Mouse (Mus musculus) adrenal gland, postnatal 25 days (tissue): ENCODE results near the gene Gsdma2. TPM values are rescaled to one million over a fixed set of nuclear protein-coding genes. Genes with fewer than 3 reads are reported as not detected.
"Not testable (repeated sequence)": the region's sequence is repeated elsewhere in the genome, so short reads cannot be mapped to it uniquely, and the experiment has no call there.

ENCODE experiments used
- DNase-seq: peaks from one replicate; pipeline ENCODE4 v3.0.0; 2021; ENCODE audit warnings: mixed read lengths
- total RNA-seq: library from RNA; stranded (reverse); gene quantifications from 2 replicates; pipeline ENCODE4 v1.2.3, GENCODE M21; 2021

The Gsdma2 gene
- total RNA-seq, 1 experiment from 2014 or later: 0.88 TPM

DNA sequence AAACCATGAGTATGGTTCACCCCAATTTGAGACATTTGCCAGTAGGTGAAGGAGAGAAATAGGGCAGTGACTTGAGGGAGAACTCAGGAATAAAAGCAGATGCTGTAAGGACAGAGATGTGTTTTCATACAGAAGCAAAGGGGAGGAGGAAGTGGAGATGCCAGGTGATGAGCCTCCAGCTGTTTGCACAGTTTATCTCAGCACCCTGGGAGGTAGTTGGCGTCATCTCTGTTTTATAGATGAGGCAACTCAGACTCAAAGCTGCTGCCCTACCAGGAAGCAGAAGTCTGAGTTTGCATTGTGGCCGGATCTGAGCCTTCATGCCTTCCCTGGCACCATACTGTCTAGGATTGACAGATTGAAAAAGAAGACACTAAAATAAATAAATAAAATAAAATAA is 22.4 kb downstream of the Gsdma2 start:
- no peak for DNase-seq

GRCm38 (mm10) chr11:98671284-98671815 is 24.8 kb downstream of the Gsdma2 start:
- DNase-seq: no peak

DNA sequence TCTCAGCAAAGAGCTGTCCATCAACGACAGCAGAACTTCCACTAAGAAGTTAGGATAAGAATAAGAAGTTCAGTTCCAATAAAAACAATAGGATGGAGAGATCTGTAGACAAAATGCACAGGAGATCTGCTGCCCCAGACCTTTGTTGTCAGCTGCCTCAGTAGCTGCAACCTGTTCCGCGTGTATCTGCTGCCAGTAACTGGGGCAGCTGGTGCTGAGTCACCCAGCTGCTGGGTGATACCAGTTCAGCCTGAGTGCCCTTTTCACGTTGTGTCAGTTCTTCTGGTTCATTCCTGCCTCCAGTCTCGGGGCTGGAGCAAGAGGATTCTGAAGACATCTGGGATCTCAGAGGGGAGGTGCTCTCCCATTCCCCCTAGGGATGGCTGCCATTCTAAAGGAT is 25.3 kb downstream of the Gsdma2 start:
- DNase-seq: peak; percentile 11

DNA sequence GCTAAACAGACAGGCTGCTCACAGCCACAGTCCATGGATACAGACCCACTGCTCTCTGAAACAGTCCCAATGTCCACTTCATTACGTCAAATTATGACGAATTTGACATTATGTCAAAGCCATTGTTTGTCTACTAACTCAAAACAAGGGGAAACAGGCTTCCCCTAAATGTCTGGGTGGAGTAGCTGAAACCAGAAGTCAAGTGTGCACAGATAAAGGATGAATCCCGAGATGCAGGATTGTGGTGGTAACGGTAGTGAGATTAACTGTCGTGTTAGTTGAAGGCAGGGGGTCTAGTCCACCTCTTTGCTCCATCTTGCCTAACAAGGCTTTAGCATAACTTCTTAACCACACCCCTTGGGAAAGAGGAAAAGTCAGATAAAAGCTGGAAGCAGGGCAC is 25.9 kb downstream of the Gsdma2 start:
- DNase-seq: no peak

DNA sequence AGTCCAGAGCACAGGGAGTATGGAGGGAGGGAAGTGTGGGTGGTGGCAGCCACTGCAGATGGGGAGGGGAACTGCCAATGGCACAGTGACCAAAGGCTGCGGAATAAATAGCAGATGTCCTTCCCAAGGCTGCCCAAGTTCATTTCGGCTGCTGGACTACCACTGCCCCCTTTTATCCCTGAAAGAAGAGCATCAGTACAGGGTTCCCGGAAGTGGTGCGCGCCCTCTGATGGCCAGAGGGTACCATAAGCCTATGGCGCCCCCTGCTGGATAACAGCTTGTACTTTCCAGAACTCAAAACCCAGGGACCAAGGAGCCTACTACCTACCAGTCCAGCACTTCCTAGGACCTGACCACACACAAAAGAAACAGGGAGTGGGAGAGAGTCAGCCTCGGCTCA is 26.6 kb downstream of the Gsdma2 start:
- DNase-seq: peak; percentile 57

DNA sequence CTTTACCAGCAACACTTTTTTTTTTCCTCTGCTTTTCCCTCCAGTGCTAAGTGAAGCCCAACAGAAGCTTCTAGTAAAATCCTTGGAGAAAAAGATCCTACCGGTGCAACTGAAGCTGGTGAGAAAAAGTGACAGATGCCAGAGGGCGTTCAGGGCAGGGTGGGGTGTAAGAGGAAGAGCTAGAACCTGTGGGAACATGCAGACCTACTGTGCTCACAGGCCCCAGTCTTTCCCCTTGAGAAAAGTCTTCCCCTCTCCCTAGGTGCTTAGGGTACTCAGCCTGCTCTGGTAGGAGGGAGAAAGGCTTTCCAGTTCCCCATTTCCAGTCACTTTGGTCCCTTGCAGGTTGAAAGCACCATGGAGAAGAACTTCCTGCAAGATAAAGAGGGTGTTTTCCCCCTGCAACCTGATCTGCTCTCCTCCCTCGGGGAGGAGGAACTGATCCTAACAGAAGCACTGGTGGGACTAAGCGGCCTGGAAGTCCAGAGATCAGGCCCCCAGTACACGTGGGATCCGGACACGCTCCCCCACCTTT is 29.3 kb downstream of the Gsdma2 start:
- no peak for DNase-seq

DNA sequence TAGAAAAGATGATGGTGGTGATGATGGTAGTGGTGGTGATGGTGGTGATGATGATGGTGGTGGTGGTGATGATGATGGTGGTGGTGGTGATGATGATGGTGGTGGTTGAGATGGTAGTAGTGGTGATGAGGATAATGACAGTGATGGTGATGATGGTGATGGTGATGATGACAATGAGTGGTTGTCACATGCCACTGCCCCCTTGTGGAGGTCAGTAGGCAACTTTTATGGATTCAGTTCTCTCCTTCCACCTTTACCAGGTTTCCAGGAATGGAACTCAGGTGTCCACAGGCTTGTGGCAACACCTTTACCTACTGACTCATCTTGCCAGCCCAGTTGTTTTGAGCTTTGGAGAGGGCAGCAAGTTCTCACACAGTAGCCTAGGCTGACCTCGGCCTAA is 33.5 kb downstream of the Gsdma2 start:
- no peak for DNase-seq

DNA sequence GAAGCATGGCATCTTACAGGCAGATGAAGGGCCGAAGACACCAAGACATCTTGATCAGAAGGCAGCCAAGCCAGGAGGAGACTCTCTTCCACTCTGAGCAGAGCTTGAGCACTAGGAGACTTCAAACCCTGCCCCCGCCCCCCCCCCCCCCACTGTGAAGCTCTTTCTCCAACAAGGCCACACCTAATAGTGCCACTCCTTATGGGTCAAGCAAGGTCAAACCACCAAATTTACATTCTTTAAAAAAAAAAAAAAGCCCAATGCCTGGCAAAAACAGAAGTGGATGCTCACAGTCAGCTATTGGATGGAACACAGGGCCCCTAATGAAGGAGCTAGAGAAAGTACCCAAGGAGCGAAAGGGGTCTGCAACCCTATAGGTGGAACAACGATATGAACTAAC is 34.0 kb downstream of the Gsdma2 start:
- not testable (repeated sequence) for DNase-seq

DNA sequence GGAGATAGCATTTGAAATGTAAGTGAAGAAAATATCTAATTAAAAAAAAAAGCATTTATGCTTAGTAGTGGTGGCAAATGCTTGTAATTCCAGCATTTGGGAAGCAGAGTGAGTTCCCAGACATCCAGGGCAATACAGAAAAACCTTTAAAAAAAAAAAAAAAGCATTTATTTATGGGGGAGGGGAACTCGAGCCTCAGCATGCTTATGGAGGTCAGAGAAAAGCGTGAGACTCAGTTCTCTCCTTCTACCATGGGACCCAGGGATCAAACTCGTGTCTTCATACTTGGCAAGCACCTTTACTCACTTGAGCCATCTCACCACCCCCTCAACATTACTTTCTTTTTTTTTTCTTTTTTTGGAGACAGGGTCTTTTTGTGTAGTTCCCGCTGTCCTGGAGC is 34.6 kb downstream of the Gsdma2 start:
- DNase-seq: no peak

GRCm38 (mm10) chr11:98681786-98682745 is 35.5 kb downstream of the Gsdma2 start, which contains the start of gene Psmd3:
Gene Psmd3 (plus strand): TSS chr11:98682554.
- DNase-seq: peak; percentile 95

DNA sequence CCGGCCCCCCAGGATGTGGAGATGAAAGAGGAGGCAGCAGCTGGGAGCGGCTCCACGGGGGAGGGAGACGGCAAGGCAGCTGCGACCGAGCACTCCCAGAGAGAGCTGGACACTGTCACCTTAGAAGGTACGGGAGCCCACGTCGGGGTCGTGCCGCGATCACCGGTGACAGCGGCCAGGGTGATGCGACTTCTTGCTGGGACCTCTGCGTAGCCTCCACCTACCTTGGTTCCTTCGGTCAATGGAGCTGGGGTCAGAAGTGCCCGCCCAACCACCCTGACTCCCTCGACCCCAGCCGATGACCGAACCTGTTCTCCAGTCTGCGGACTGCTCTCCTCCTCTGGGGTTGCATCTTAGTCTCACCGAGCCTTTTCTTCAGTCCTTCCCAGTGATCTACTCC is 36.3 kb downstream of the Gsdma2 start:
- DNase-seq: no peak

DNA sequence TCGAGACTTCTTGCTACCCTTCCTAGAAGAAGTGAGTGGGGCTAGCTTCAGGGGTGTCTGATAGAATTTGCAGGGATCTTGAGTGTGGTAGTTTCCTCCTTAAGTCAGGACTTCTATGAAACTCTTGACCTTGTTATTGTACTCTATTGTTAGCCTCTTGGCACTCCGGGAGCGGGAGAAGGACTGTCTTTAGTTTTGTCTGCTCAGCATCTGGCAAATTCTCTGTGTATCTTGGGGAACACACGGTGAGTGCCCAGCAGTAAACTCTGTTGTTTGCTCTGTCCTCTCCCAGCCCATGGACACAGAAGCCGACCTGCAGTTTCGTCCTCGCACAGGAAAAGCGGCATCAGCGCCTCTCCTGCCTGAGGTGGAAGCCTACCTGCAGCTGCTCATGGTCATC is 39.1 kb downstream of the Gsdma2 start:
- DNase-seq: no peak

DNA sequence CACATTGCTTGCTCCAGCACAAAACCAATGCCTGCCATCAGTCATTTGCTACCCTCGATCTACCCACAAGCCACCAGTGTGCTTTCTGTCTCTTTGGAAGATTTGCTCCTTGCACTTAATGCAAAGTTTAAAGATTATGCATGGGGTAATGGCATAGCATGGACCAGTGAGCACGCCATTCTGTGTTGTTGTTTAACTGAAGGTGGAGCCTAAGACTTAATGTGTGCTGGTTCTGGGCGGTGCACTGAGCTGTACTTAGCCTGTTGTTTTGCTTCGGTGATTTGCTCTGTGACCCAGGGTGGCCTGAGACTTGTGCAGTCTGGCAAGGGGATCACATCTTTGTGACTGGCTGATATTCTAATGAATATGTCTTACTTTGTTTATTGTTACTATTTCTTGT is 40.4 kb downstream of the Gsdma2 start:
- DNase-seq: no peak

DNA sequence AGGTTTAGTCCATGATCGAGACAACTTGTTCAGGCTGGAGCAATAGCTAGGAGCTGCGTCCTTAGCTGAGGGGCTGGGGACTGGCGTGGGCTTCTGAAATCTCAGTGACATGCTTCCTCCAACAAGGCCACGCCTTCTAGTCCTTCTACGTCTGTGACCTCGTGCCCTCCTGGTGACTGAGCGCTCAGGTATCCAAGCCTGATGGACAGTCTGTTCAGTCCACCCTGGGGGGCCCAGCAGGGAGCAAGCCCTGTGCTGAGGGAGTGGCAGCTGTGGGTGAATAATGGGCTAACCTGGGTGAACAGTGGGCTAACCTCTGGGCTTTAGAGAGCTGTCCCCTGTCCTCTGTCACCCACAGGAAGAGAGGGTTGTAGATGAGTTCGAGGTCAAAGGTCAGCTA is 41.5 kb downstream of the Gsdma2 start:
- DNase-seq: no peak

GRCm38 (mm10) chr11:98693201-98693600 is 46.6 kb downstream of the Gsdma2 start:
- no peak for DNase-seq

DNA sequence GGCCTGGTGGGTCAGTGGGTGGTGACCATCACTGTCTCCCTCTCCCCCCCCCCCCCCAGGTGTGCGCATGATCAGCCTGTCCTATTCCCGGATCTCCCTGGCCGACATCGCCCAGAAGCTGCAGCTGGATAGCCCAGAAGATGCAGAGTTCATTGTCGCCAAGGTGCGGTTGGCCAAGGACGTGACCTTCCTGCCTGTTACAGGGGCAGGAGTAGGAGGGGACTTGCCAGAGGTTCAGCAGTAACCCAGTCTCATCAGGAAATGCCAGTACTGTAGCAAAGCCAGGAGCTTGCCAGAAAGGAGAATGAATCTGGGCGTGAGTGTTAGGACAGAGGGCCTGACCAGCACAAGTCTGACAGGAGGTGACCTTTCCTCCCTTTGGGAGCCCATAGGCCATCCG is 47.2 kb downstream of the Gsdma2 start:
- DNase-seq: no peak

DNA sequence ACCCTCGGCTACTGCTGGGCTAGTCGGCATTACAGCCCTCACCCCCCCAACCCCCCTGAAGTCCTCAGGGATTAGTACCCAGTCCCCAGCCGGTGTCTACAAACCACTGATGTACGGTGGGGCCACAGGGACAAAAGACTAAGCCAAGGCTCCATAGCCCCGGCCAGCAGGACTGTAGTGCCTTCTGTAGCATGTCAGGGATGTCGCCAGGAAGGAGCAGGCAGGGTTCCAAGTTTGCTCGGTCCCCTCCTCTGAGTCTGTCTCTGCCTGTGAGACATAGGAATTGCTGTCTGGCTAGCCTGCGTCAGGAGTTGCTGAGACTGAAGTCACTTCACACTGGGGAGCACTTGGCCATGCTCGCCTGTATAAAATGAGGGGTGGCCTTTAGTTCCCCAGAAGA is 47.7 kb downstream of the Gsdma2 start:
- no peak for DNase-seq

GRCm38 (mm10) chr11:98695408-98695807 is 48.8 kb downstream of the Gsdma2 start:
- DNase-seq: no peak

DNA sequence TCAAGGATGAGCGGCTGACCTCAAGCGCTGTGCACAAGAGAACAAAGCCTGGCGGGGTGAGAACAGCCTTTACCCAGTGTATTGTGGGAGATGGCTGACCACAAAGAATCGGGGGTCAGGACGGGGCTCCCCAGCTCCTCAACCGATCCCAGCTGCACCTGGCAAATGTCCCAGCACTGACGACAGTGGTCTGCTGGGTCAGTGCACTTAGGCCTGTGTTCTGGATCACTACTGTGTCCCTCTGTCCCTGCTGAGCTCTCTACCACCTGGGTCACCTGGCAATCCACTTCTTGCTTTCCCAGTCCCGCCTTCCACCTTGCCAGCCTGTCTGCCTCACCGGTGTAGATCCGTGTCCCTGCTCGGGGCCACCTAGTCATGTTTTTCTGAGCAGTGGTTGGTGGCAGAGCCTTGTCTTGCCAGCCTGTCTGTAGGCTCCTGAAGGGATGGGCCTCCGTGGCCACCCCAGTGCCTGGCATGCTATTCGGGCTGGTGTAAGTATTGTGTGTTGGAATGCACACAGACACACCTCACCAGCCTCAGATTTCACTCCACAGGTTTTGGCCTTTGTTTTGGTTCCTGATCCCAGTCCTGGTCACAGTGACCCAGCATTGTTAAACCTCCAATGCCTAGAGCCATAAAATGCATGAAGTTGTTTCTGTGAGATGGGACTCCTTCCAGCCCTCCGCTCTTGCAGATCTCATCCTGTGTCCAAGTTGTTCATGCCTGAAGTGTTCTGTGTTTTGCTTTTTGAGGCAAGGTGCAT is 50.1 kb downstream of the Gsdma2 start:
- no peak for DNase-seq

- no peak for DNase-seq
Observed at GRCm38 (mm10) chr11:98697225-98697624, 50.7 kb downstream of the Gsdma2 start.

DNA sequence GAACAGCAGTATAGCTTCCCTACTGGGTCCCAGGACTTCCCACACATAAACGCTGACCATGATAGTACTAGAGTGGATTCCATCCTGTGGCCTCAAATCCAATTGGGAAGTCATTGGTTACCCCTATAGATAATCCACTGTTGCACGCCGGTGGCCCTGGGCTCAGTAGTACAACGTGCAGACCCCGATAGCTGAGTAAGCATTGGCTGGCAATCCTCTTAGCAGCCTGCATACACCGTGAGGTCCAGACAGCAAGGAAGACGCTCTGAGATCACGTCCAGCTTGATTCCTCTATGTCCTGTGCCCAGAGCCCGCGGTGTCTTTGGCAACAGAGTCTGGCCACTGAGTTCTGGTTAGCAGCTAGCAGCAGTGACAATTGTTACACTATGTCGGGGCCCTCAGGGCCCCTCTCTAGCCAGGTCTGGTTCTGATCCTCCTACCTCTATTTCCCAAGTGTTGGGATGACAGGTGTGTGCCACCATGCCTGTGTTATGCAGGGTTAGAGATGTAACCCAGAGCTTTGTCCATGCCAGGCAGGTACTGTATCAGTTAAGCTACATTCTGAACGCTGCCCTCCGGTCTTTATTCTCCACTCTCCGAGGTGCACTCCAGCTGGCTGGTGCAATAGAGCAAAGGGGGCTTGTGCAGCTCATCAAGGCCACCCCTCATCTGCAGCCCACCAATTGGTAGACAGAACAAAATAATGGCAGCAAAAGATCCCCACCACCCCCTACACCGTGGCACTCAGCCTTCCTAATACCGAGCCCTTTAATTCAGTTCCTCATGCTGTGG is 52.5 kb downstream of the Gsdma2 start:
- no peak for DNase-seq

DNA sequence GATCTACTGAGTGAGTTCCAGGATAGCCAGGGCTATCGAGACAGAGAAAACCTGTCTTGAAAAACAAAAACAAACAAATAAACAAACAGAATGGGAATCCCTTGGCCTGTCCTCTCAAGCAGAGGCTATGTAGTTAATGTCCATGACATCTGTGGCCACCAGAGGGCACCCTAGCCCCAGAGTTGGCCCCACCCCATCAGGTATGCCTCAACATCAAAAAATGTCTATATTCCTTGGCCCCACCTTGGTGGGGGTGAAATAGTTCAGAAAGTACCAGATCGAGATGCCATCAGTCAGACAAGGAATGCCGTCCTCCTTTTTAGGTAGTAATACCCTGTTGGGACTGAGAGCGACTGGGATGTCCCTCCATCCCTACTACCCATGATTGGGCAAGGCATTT is 53.4 kb downstream of the Gsdma2 start:
- peak; percentile 80 for DNase-seq
